Mouse (Mus musculus) heart, postnatal 0 days (tissue): ENCODE measurements around the gene Iqch. TPM values are rescaled to one million over a fixed set of nuclear protein-coding genes. Genes with fewer than 3 reads are reported as not detected.
"Not testable (repeated sequence)": the region's sequence is repeated elsewhere in the genome, so short reads cannot be mapped to it uniquely, and the experiment has no call there.

ENCODE experiments used
- ATAC-seq: fragments of 200-750 bp; cut with Nextera tagmentation; 2 replicates; pipeline ENCODE4 v1.8.0; 2017; ENCODE audit warnings: low read depth, moderate number of reproducible peaks, moderate library complexity; ENCODE audit not compliant: insufficient read depth
- DNase-seq: peaks from one replicate; pipeline ENCODE4 v3.0.0-alpha.2; 2016; ENCODE audit warnings: low spot score
- H3K27ac ChIP-seq: fragments of 300-500 bp; sonication (generic); 2 replicates; pipeline ENCODE4 v1.5.1; 2014; ENCODE audit warnings: low read depth, mild to moderate bottlenecking
- H3K27me3 ChIP-seq: fragments of 300-500 bp; sonication (generic); 2 replicates; pipeline ENCODE4 v1.6.1; 2014; ENCODE audit warnings: low read length, mixed read lengths; ENCODE audit not compliant: control insufficient read depth, insufficient read depth
- H3K36me3 ChIP-seq: fragments of 300-500 bp; sonication (generic); replicated peaks from 2 replicates; pipeline ENCODE4 v1.6.1; 2014; ENCODE audit warnings: low read length, mixed read lengths; ENCODE audit not compliant: control insufficient read depth, insufficient read depth
- H3K4me1 ChIP-seq: fragments of 300-500 bp; sonication (generic); 2 replicates; pipeline ENCODE4 v1.6.1; 2014; ENCODE audit warnings: antibody characterized with exemption; ENCODE audit not compliant: control insufficient read depth, insufficient read depth
- H3K4me2 ChIP-seq: fragments of 300-500 bp; sonication (generic); 2 replicates; pipeline ENCODE4 v1.6.1; 2014; ENCODE audit warnings: low read depth, mild to moderate bottlenecking, low read length, moderate library complexity
- H3K4me3 ChIP-seq: fragments of 300-500 bp; sonication (generic); 2 replicates; pipeline ENCODE4 v1.5.1; 2014; ENCODE audit warnings: low read depth, low read length
- H3K9ac ChIP-seq: fragments of 300-500 bp; sonication (generic); replicated peaks from 2 replicates; pipeline ENCODE4 v1.6.1; 2014; ENCODE audit warnings: low read depth, low read length, mixed read lengths
- H3K9me3 ChIP-seq: fragments of 300-500 bp; sonication (generic); replicated peaks from 2 replicates; pipeline ENCODE4 v1.6.1; 2016; ENCODE audit warnings: low read length; ENCODE audit not compliant: control insufficient read depth
- CTCF ChIP-seq: IDR thresholded peaks from 2 replicates; pipeline ENCODE4 v1.5.1; 2016; ENCODE audit warnings: antibody characterized with exemption, control low read depth, low read depth
- EP300 ChIP-seq: IDR thresholded peaks from 2 replicates; pipeline ENCODE4 v1.6.1; 2016; ENCODE audit warnings: antibody characterized with exemption, low read depth
- WGBS: fragments of 180-500 bp; shearing (Covaris S2); extraction: QIAGEN DNeasy Blood & Tissue Kit; methylation state at CpG from one replicate; pipeline ENCODE4 v1.1.7; 2014; 5-methylcytosine and 5-hydroxymethylcytosine counted together
- polyA plus RNA-seq: library from polyadenylated mRNA; unstranded; fragments of >200 nt; fragmentation: Nextera tagmentation; extraction: Ambion mirVana; gene quantifications from 2 replicates; pipeline ENCODE4 v1.2.1, GENCODE M21; 2015
- total RNA-seq: library from RNA; depleted of rRNA; stranded (reverse); fragments of >200 nt; gene quantifications from 2 replicates; pipeline ENCODE4 v1.2.3, GENCODE M21; 2014; ENCODE audit warnings: low replicate concordance

Gene Iqch
- total and polyA plus RNA-seq, 2 experiments from 2014 or later: 0.03 TPM; not detected in 1

- TF ChIP-seq EP300 (no peak), CTCF (no peak)
- peaks cover 3% of the 10 kb centered on the region; the same call in 1 of the 2 replicates for H3K4me1 ChIP-seq
- ATAC-seq (no peak), DNase-seq (no peak)
- no peak overlapping the region for H3K4me2 ChIP-seq
- whole genome bisulfite sequencing: 66% methylated on average over 8 of the region's 8 CpGs
- H3K27ac ChIP-seq: no peak overlapping the region
- no peaks in the 10 kb centered on the region for H3K9me3 ChIP-seq
- no peak overlapping the region for H3K9ac ChIP-seq
- no peaks in the 10 kb centered on the region for H3K27me3 ChIP-seq
- H3K4me3 ChIP-seq: no peak overlapping the region
- no peaks in the 10 kb centered on the region for H3K36me3 ChIP-seq
Measured at GRCm38 (mm10) chr9:63556933-63557332, 45.4 kb downstream of the Iqch start.

GRCm38 (mm10) chr9:63556316-63556715 lies 46.0 kb downstream of the Iqch start:
- WGBS: 68% methylated on average over 1 of the region's 1 CpGs
- DNase-seq: no peak
- TF ChIP-seq EP300 (no peak), CTCF (no peak)
- no peak overlapping the region for H3K9ac ChIP-seq
- H3K27me3 ChIP-seq: no peaks in the 10 kb centered on the region
- H3K4me1 ChIP-seq: peaks cover 3% of the 10 kb centered on the region; the same call in 1 of the 2 replicates
- H3K9me3 ChIP-seq: no peaks in the 10 kb centered on the region
- no peak overlapping the region for H3K4me2 ChIP-seq
- no peak for ATAC-seq
- no peak overlapping the region for H3K4me3 ChIP-seq
- no peaks in the 10 kb centered on the region for H3K36me3 ChIP-seq
- H3K27ac ChIP-seq: no peak overlapping the region

GRCm38 (mm10) chr9:63555460-63555990 lies 46.8 kb downstream of the Iqch start:
- Histone ChIP-seq H3K27ac (no peak overlapping the region), H3K9ac (no peak overlapping the region), H3K36me3 (no peaks in the 10 kb centered on the region), H3K4me2 (no peak overlapping the region), H3K4me3 (no peak overlapping the region), H3K9me3 (no peaks in the 10 kb centered on the region), H3K4me1 (peaks cover 3% of the 10 kb centered on the region; the same call in 1 of the 2 replicates), H3K27me3 (no peaks in the 10 kb centered on the region)
- no peak for DNase-seq
- 50% methylated on average over 3 of the region's 3 CpGs for WGBS
- ATAC-seq: peak; percentile 51; the same call in 1 of the 2 replicates
- TF ChIP-seq CTCF (no peak), EP300 (no peak)

GRCm38 (mm10) chr9:63553628-63554027 lies 48.7 kb downstream of the Iqch start:
- H3K27me3 ChIP-seq: peaks cover 7% of the 10 kb centered on the region; the same call in 1 of the 2 replicates
- no peak overlapping the region for H3K4me3 ChIP-seq
- no peak overlapping the region for H3K9ac ChIP-seq
- H3K9me3 ChIP-seq: no peaks in the 10 kb centered on the region
- peaks cover 3% of the 10 kb centered on the region; the same call in 1 of the 2 replicates for H3K4me1 ChIP-seq
- no peak overlapping the region for H3K27ac ChIP-seq
- DNase-seq (no peak), ATAC-seq (no peak)
- H3K36me3 ChIP-seq: no peaks in the 10 kb centered on the region
- no peak overlapping the region for H3K4me2 ChIP-seq
- TF ChIP-seq EP300 (no peak), CTCF (no peak)
- WGBS: 71% methylated on average over 3 of the region's 3 CpGs

- H3K27ac ChIP-seq, H3K4me2 ChIP-seq, H3K36me3 ChIP-seq, H3K4me1 ChIP-seq, H3K27me3 ChIP-seq, H3K9me3 ChIP-seq, H3K9ac ChIP-seq, ATAC-seq, DNase-seq, H3K4me3 ChIP-seq: not testable (repeated sequence)
- WGBS: 82% methylated on average over 6 of the region's 6 CpGs
Measured at GRCm38 (mm10) chr9:63550701-63551100, 51.6 kb downstream of the Iqch start.

- H3K4me2 ChIP-seq: no peak overlapping the region
- 83% methylated on average over 5 of the region's 5 CpGs for WGBS
- no peaks in the 10 kb centered on the region for H3K9me3 ChIP-seq
- no peak for ATAC-seq
- peaks cover 7% of the 10 kb centered on the region; the same call in 1 of the 2 replicates for H3K27me3 ChIP-seq
- no peak for DNase-seq
- H3K4me1 ChIP-seq: no peaks in the 10 kb centered on the region
- no peak overlapping the region for H3K4me3 ChIP-seq
- H3K27ac ChIP-seq: no peak overlapping the region
- TF ChIP-seq EP300: no peak
- TF ChIP-seq CTCF: no peak
- no peak overlapping the region for H3K9ac ChIP-seq
- no peaks in the 10 kb centered on the region for H3K36me3 ChIP-seq
Measured at GRCm38 (mm10) chr9:63548966-63549365, 53.3 kb downstream of the Iqch start.
